Mouse (Mus musculus): Measurements from ENCODE around the gene Ide. TPM values are rescaled to one million over a fixed set of nuclear protein-coding genes. Genes with fewer than 3 reads are reported as not detected.
"Not testable (repeated sequence)": the region's sequence is repeated elsewhere in the genome, so short reads cannot be mapped to it uniquely, and the experiment has no call there.

Ide gene
- total RNA-seq, 2 experiments from 2014 or later, result 54.9 to 56.5 TPM

DNA sequence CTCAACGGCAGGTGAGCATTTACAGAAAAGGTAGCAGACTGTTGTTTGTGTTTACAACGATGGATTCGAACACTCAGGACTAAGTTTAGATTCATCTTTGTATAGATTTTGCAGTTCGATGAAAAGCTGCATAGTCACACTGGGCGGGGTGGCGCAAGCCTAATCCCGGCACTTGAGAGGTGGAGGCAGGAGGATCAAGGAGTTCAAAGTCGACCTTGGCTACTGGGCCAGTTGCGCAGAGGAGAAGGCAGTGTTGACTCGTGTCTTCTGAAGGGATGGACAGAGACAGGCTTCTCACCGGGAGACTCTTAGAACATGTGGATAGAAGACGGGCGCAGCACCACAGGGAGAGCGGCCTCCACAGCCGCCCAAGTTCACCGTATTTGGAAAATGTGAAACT, 68.5 kb downstream of the Ide start:
- no peak for DNase-seq (ENCODE audit: low spot score in 2 of 2)

DNA sequence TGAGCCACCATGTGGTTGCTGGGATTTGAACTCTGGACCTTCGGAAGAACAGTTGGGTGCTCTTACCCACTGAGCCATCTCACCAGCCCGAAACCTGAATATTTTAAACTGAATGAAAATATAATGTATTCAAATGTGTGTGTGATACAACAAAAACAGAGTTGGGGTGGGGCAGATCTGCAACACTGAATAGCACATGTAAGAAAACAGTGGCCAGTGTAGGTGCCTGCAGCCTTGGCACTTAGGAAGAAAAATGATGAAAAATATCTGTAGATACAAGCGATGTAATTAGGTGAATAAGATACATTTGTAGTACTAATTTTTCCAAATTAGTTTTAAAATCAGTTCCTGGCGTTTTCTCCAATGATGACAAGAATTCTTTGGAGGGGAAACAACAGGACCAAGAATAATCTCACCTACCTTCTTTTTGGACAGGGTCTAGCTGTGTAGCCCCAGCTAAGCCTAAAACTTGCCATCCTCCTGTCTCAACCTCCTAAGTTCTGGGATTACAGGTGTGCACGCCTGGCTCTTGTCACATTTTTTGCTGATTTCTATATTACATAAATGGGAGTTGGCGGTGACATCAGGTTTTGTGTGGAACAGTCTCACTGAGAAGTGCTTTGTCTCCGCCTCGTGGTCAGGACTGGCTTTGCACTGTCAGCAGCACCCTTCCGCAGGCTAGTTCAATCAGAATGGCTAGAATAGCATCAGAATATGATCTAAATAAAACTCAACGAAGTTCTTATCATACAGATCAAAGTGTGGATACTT, 72.1 kb downstream of the Ide start:
- peak; percentile 91 to 99 for DNase-seq (ENCODE audit: low spot score in 2 of 2)

DNA sequence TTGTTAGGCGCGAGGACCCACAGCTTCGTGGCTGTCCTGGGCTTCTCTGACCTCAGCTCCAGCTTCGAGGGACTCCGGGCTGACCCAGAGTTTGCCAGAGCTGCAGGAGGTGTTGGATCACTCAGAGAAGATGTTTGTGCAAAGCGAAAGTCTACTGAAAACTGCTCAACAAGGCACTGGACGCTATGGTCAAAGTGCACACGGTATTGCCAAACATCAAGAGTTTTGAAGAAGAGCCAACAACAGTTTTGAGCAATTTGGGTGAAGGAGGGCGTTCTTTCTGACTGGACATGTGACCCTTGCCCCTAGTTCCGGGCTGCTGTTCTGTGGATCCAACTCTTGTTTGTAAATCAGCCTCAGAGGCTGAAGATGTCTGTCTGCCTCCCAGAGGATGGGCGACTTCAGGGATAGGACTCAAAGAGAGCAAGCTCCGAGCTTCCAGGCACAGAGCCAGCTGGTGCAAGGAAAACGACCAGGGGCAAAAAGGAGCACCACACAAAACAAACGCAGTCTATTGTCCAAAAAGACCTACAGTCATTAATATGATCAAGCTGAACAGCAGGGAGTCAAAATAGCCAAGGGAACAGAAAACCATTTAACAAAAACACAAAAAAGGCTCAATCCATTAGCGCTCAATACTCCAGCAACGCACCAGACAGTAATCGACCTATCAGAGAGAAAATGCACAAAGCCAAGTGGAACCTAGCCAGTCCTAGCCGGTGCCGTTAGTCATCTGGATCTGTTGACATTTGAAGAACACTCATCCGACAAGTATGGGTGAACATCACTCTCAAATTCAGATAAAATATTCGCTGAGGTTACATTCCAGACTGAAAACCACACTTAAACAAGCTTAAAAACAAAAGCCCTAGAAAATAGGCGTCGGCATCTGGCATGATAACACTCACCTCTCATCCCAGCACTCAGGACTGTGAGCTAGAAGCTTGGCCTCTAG, 73.4 kb downstream of the Ide start:
- peak; percentile 60 to 85 for DNase-seq (ENCODE audit: low spot score in 2 of 2)

DNA sequence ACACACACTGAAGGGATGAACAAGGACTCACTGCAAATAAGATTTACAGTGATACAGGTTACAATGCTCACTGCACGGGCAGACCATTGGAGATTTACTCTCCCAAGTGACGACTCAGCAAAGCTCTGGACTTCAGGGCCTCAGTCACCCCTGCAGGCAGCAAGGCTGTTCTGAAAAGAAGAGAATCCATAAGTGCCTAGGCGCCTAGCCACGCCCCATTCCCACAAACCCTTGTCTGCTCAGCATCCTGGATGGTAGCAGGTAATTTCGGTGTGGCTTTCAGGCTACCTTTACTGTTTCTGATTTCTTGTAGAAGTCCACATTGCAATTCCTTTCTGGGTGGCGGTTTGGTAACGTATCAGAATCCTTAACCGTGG, 74.1 kb downstream of the Ide start:
- no peak for DNase-seq (ENCODE audit: low spot score in 2 of 2)

DNA sequence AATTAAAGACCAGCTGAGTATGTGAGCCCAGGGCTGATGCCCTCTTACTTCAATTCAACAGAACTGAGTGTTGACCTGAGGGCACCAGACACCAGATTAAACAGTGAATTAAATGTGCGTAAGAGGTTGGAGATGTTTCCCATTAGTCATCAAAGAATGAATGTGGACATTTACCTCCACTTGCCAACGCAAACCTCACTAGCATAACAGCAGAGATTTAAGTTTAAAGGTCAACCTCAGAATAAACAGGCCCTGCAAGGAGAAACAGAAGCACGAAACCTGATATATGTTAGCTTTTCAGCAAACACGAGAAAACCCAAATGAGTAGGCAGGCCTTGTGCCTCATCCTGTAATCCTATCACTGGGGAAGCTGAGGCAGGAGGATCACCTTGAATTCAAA, 75.3 kb downstream of the Ide start:
- DNase-seq (ENCODE audit: low spot score in 2 of 2), result no peak

DNA sequence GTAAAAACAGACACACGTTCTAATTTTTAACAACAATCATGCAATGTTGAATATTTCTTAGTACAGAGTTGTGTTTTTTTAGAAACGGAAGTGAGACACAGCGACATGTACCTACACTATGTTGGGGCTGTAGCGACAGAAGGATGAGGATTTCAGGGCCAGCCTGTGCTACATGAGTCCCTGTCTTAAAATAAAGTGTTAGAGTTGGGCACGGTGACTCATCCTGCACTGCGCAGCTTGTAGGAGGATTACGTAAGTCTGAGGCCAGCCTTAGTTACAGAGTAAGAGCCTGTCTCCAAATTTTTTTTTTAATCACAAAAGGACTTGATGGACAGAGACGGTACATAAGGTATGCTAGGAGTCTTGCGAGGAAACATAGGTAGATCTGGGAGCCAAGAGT, 82.3 kb downstream of the Ide start:
- DNase-seq (ENCODE audit: low spot score in 2 of 2), result peak; percentile 73 to 87

DNA sequence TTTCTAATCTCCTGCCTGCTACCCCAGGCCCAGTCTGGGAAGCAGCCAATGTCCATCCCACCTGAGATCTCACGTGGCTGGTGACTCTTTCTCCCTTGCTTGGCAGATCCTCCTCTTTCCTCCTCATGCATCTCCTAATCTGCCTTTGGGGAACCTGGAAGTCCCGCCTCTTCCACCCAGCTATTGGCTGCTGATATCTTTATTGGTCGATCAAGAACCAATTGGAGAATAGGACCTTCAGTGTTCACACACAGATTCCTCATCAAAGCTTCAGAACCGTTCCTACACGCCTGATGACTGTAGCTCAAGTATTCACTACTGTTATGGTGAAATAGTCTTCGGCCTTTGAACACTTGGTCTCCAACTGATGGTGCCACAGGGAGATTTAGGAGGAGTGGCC, 85.5 kb downstream of the Ide start:
- DNase-seq (ENCODE audit: low spot score in 2 of 2), result no peak

DNA sequence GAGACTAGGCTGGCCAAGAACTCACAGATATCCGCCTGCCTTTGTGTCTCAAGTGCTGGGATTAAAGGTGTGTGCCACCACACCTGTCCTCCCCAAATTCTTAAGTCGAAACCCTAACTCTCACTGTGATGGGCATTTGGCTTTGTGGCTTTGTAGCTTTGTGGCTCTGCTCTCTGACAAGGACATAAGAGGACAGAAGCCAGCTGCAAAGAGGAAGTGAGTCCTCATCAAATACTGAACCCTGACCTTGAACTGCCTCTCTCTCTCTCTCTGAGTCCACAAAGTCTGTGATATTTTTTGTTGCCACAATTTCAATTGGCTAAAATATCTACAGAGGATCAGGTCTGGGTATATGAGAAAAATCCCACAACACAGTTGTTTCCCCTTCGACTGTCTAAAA, 89.5 kb downstream of the Ide start:
- no peak for DNase-seq (ENCODE audit: low spot score in 2 of 2)

DNA sequence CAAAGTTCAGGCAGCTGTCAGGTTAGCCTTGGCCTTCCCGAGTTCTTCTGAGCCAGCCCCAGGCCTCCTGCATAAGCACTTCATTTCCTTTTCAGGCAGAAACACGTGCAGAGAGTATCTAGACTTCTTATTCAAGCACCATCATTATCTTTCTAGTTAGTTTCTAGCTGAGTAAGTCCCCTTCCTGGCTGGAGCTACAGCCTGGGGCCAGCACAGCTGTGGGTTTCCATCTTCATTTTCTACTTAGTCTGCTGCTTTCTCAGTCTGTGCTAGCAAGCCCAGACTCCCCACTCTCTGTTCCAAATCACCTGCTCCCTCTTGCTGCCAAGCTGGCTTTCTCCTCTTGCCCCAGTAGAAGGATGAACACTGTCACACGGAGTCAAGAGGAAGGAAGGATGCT, 90.8 kb downstream of the Ide start:
- no peak for DNase-seq (ENCODE audit: low spot score in 2 of 2)

DNA sequence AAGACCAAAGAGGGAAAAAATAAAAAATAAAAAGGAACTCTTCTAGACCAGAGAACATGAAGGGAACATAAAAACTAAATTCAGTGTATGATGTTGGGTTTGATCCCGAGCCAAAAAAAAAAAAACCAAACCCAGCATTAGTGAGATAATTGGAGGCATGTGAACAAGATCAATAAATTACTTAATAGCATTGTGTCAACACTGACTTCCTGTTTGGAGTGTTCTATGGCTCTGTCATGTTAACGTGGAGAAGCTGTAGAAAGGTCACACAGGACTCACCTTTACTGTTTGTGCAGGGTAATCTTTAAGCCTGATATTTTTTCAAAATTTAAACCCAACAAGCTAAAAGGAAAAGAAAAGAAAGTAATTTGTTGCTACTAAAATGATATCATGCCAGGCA, 94.9 kb downstream of the Ide start:
- DNase-seq (ENCODE audit: low spot score in 2 of 2), result no peak

DNA sequence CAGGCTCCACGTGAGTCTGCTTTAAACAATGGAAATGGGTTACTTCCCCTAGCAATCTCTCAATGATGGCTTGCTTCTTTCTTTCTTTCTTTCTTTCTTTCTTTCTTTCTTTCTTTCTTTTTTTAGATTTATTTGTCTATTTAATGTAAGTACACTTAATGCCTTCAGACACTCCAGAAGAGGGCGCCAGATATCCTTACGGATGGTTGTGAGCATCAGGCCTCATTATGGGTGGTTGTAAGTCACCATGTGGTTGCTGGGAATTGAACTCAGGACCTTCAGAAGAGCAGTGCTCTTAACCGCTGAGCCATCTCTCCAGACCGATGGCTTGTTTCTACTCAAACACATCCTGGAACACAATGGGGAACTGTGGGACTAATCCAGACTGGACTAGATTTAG, 96.5 kb downstream of the Ide start:
- DNase-seq (ENCODE audit: low spot score in 2 of 2), result no peak

DNA sequence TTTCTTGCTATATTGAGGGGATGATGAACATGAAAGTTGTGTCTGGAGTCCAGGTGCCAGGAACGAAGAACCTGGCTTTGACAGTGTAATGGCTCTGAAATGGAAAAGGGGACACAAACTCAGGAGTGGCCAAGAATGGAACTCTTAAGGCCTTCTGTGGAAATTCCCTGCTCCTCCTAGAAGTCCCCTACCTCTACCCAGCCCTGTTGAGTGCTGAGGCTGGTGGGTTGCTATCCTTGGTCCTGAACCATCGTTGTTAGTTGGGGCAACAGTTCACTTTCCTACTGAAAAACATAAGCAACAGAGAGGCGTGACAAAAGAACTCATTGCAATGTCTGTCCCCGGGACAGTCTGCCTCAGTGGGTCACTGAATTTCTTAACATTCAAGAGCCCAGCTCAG, 98.6 kb downstream of the Ide start:
- DNase-seq (ENCODE audit: low spot score in 2 of 2), result no peak

DNA sequence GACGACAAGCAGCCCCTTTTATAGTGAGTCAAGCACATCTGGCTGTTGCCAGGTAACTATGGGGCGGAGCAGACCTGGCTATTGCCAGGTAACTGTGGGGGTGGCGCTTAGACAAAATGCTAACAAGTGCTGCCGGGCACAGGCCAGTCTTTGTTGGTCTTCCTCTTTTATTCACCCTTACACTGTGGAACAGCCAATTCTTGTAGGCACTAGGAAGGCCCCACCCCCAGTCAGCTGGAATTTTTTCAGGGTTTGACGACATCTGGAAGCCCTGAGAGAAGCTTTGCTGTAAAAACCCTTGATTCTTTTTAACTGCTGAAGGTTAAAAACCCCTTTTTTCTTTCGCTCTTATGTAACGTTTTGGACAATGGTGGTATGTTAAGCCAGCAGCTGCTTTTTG, 99.0 kb downstream of the Ide start:
- peak in 1 of 2 experiments; percentile 41 for DNase-seq (ENCODE audit: low spot score in 2 of 2)

DNA sequence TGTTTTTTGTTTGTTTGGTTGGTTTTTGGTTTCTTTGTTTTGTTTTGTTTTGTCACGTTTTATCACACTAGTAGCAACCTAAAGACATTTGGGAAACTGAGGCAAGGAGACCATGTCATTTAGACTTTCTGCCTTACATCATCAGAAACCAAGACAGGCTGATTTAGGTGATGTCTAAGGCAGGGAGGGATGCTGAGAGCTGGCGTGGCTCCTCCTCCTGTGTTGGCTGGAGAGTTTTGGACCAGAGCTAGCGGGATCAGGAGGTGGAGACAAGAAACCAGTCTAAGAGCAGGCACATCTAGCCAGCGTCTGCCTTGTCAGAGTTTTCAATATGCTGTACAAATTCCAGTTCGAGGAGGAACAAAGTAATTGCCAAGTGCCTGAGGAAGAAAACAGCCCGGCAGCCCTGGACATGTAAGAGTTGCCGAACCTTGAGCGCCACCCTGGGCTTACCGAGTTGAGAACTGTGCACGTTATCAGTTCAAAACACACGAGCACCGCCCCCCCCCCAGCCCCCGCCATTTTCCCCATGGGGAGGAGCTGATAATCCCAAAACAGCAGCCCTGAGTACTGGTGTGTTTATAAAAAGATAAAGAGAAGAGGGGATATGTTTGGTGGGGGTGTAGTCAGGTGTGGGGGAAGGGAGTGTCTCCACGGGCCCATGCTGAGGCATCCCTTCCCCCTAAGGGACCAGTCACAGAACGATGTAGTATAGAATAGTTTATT, 99.8 kb downstream of the Ide start:
- no peak for DNase-seq (ENCODE audit: low spot score in 2 of 2)

DNA sequence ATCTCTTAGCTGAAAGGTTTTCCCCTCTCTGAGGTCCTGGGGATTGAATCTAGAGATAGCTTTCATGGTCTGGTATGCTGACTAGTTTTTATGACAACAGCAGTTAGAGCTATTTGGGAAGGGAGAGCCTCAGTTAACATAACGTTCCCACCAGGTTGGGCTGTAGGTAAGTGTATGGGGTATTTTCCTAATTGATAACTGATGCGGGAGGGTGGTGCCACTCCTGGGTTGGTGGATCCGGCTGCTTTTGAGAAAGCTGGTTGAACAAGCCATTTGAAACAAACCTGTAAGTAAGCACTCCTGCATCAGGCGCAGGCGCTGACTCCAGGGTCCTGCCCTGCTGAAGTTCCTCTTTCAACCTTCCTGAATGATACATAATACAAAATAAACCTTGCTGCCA, 100.3 kb downstream of the Ide start:
- no peak for DNase-seq (ENCODE audit: low spot score in 2 of 2)

DNA sequence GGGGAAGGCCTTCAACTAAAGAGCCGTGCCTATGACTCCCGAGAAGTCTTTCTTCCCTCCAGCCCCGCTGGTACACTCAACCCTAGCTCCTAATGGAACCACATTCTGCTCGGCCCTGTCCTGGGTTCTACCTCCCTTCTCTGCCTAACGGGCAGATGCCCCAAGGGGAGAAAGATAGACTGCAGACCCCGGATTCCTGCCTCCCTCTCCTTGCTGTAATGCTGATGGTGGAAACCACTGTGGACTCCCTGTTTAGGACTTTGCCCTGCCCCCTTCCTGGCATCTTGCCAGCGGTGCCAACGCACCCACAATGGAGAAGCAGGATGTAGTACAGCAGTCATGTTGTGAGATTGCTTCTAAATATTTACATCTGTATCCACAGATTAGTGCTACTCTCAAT, 101.8 kb downstream of the Ide start:
- peak in 1 of 2 experiments; percentile 0 for DNase-seq (ENCODE audit: low spot score in 2 of 2)

DNA sequence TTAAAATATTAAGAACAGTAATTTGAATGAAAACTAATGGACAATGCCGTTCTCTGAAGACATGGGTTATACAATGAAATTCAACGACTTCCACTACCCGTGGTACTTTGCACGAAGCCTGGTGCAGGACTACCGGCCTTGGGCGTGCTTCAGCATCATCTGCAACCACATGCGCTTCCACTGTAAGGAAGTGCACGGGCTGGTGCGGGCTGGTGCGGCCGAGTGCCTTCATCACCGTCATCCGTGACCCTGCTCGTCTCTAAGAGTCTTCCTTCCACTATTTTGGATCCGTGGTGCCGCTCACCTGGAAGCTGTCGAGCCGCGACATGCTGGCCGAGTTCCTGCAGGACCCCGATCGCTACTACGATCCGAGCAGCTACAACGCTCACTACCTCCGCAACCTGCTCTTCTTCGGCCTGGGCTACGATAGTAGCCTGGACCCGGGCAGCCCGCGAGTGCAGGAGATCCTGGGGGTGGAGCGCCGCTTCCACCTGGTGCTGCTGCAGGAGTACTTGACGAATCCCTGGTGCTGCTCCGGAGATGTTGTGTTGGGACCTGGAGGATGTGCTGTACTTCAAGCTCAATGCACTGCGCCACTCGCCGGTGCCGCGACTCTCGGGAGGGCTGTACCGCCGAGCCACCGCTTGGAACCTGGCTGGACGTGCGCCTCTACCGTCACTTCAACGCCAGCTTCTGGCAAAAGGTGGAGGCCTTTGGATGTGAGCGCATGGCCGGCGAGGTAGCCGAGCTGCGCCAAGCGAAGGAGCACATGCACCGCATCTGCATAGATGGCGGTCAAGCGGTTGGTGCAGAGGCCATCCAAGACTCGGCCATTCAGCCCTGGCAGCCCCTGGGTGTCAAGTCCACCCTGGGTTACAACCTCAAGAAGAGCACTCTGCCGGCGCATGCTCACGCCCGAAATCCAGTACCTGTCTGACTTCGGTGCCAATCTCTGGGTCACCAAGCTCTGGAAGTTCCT, 103.8 kb downstream of the Ide start:
- DNase-seq (ENCODE audit: low spot score in 2 of 2), result no peak

DNA sequence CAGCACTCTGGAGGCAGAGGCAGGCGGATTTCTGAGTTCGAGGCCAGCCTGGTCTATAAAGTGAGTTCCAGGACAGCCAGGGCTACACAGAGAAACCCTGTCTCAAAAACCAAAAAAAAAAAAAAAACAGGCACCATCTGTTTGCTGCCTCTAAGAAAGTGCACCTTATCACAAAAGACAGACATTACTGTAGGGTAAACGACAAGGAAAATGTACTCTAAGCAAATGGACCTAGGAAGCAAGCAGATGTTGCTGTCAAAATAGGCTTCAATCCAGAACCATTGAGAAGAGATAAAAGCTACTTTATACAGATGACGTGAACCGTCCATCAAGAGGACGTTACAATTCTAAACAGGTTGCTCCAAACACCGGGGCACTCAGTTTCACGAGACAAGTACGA, 105.1 kb downstream of the Ide start:
- DNase-seq (ENCODE audit: low spot score in 2 of 2), result not testable (repeated sequence)

DNA sequence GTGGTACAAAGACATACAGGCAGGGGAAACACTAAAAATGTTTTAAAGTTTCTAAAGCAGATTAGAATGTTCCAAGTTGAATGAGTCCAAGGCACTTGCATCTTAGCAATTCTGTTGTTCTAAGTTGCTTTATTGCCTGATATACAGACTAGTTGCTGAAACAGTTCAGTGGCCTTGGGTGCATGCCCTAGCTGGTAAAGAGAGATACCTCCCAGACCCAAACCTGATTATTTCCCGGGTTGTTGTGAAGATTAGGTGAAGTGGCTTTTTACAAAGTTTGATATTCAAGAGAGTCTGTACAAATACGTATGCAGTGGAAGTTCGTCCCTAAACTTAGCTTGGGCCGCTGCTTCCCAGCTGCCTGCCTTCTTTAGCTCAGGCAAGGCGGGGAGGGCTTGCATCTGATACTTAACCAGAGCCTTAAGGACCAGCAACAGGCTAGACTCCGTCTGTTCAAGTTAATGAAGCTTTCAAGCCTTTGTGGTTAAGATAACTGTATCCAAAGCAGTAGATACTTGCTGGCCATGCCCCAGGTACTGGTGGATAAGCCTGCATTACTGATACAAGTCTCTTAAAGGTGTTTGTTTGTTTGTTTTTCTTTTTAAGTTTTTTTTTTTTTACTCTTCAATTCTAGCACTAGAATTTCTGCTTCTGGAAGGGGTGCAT, 112.3 kb downstream of the Ide start:
- DNase-seq (ENCODE audit: low spot score in 2 of 2), result no peak

All from layer of hippocampus, adult 18-20 months (tissue).